Mouse (Mus musculus): ENCODE measurements around the gene Il4ra. TPM values are rescaled to one million over a fixed set of nuclear protein-coding genes. Genes with fewer than 3 reads are reported as not detected.

The Il4ra gene
- total and polyA plus RNA-seq, 3 experiments = 18.2 to 27.4 (median 26.4) TPM

GRCm38 (mm10) chr7:125605725-125606139, 53.8 kb downstream of the Il4ra start (continued):
- TF ChIP-seq IRF4 (IDR thresholded peaks at IDR 0.05; ENCODE audit: low read depth, low read length) = peak; percentile 100
- no peak for TF ChIP-seq PAX5 (IDR thresholded peaks at IDR 0.05; ENCODE audit: low read length)
- TF ChIP-seq CHD1 (IDR thresholded peaks at IDR 0.05; ENCODE audit: low read depth, low read length) = peak; percentile 95; the same call in 1 of the 2 replicates
- TF ChIP-seq SIN3A (IDR thresholded peaks at IDR 0.05; ENCODE audit: low read length) = peak; percentile 95
- peak; percentile 63; the same call in 1 of the 2 replicates for TF ChIP-seq E2F4 (IDR thresholded peaks at IDR 0.05; ENCODE audit: insufficient replicate concordance, low read depth, low read length)
- TF ChIP-seq JUND (conservative IDR thresholded peaks at IDR 0.05; ENCODE audit: low read depth, low read length) = peak; percentile 88

DNA sequence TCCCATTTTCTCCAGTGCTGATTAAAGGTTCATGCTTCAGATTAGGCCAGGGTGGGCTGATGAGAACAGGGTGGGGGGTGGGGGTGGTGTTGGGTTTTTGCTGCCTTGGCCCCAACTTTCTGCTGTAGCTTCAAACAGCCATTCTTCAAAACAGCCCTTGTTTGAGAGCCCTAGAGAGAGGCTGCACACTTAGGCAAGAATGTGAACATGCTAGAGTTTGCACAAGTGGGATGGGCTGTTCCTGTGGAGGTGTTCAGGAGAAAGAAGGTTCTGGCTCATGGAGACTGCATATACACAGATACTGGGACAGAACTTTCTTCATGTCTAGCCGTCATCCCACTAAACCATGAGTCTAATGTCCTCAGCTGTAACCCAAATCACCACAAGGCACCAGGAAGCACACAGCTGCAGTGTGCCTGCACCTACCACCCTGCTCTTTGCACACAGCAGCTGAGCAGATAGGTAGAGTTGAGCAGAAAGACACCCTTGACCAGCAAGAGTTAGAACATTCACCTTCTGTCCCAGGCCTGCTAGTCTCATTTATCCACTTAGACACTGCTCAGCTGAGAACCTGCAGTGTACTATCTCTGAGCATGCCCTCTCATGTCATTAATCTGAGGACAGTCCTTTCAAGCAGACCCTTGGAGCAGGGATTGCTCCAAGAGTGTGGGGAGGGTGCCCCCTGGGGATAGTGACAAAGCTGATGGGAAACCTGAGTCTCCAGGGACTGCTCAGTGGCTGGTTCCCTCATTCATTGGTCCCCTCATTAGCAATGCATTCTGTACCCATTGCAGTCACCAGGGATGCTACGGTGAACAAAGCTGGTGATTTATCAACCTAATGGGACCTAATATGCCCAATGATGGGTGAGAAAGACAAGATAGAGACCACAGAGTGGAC, 54.6 kb downstream of the Il4ra start:
- no peaks in the 10 kb centered on the region for H3K27me3 ChIP-seq (replicated peaks)
- H3K9ac ChIP-seq (ENCODE audit: insufficient read depth, low read depth) = peak overlapping the region; percentile 93
- peaks cover 7% of the 10 kb centered on the region for H3K9me3 ChIP-seq (replicated peaks; ENCODE audit: low read length)
- in situ Hi-C loops (cut with MboI; ENCODE audit: low pct_ligation_motif_present, low pct_unique_long_range_greater_than_20kb, low sequenced_read_pairs) = no loop called here
- peaks cover 76% of the 10 kb centered on the region for H3K79me2 ChIP-seq (replicated peaks; ENCODE audit: control insufficient read depth, extremely low read depth, insufficient read depth, poor library complexity, severe bottlenecking)
- DNase-seq (ENCODE audit: extremely low read depth) = peak; percentile 85
- dilution Hi-C loops (cut with MboI; ENCODE audit: extremely low pct_ligation_motif_present, extremely low pct_unique_long_range_greater_than_20kb, low sequenced_read_pairs) = no loop called here
- H3K4me1 ChIP-seq (ENCODE audit: control insufficient read depth in 1 of 2, insufficient read depth in 2 of 2) = peaks cover 9 to 48% of the 10 kb centered on the region in 2 experiments
- peak overlapping the region; percentile 100 for H3K27ac ChIP-seq (ENCODE audit: insufficient read depth, low read depth)
- peaks cover 49 to 63% of the 10 kb centered on the region in 2 experiments for H3K36me3 ChIP-seq (replicated peaks in 1 of 2; ENCODE audit: control insufficient read depth in 1 of 2, insufficient read depth in 1 of 2, low read length in 1 of 2)
- H3K4me3 ChIP-seq (replicated peaks in 1 of 3; ENCODE audit: low read depth in 2 of 3, low read length in 2 of 3, poor library complexity in 1 of 3) = peak overlapping the region; percentile 28 to 86 (median 86)
- peak overlapping the region; percentile 92 for H3K4me2 ChIP-seq (ENCODE audit: insufficient read depth, low read depth, poor library complexity, severe bottlenecking)
- TF ChIP-seq MXI1 (IDR thresholded peaks at IDR 0.05; ENCODE audit: low read depth, low read length) = peak; percentile 76
- TF ChIP-seq HCFC1 (IDR thresholded peaks at IDR 0.05; ENCODE audit: low read depth, low read length) = no peak
- TF ChIP-seq TCF12 (IDR thresholded peaks at IDR 0.05; ENCODE audit: low read depth, low read length) = peak; percentile 83
- no peak for TF ChIP-seq PAX5 (IDR thresholded peaks at IDR 0.05; ENCODE audit: low read length)
- peak; percentile 69; the same call in 1 of the 2 replicates for TF ChIP-seq IRF4 (IDR thresholded peaks at IDR 0.05; ENCODE audit: low read depth, low read length)
- TF ChIP-seq NRF1 (IDR thresholded peaks at IDR 0.05; ENCODE audit: low read depth, low read length) = peak; percentile 8; the same call in 1 of the 2 replicates
- peak; percentile 15; the same call in 1 of the 2 replicates for TF ChIP-seq ELF1 (IDR thresholded peaks at IDR 0.05; ENCODE audit: low read depth, low read length)
- peak in 1 of 2 experiments; percentile 40; a peak in 2 of 4 replicates for TF ChIP-seq CTCF (conservative IDR thresholded peaks at IDR 0.05 in 1 of 2, IDR thresholded peaks at IDR 0.05 in 1 of 2; ENCODE audit: low read depth in 2 of 2, low read length in 2 of 2)
- no peak for TF ChIP-seq ZKSCAN1 (IDR thresholded peaks at IDR 0.05; ENCODE audit: borderline replicate concordance, low read depth, low read length)
- no peak for TF ChIP-seq MAFK (IDR thresholded peaks at IDR 0.05; ENCODE audit: insufficient replicate concordance, low read length)
- TF ChIP-seq CHD1 (IDR thresholded peaks at IDR 0.05; ENCODE audit: low read depth, low read length) = no peak; the same call in 1 of the 2 replicates
- TF ChIP-seq ZMIZ1 (IDR thresholded peaks at IDR 0.05; ENCODE audit: low read depth, low read length) = peak; percentile 29; the same call in 1 of the 2 replicates
- no peak for TF ChIP-seq USF1 (IDR thresholded peaks at IDR 0.05; ENCODE audit: low read depth, low read length)
- no peak for TF ChIP-seq ZC3H11A (IDR thresholded peaks at IDR 0.05; ENCODE audit: low read depth, low read length)
- TF ChIP-seq GABPA (IDR thresholded peaks at IDR 0.05; ENCODE audit: insufficient replicate concordance, low read depth, low read length) = no peak
- TF ChIP-seq KAT2A (IDR thresholded peaks at IDR 0.05; ENCODE audit: insufficient replicate concordance, low read length) = peak; percentile 75; the same call in 1 of the 2 replicates
- no peak for TF ChIP-seq JUN (IDR thresholded peaks at IDR 0.05; ENCODE audit: insufficient read depth, low read depth, low read length)
- peak; percentile 36; the same call in 1 of the 2 replicates for TF ChIP-seq SMC3 (IDR thresholded peaks at IDR 0.05; ENCODE audit: low read depth, low read length)
- TF ChIP-seq RCOR1 (conservative IDR thresholded peaks at IDR 0.05; ENCODE audit: low read depth, low read length) = no peak; the same call in 1 of the 2 replicates
- TF ChIP-seq E2F4 (IDR thresholded peaks at IDR 0.05; ENCODE audit: insufficient replicate concordance, low read depth, low read length) = no peak
- TF ChIP-seq MEF2A (IDR thresholded peaks at IDR 0.05; ENCODE audit: borderline replicate concordance, low read depth, low read length) = peak; percentile 52; the same call in 1 of the 2 replicates
- TF ChIP-seq JUND (conservative IDR thresholded peaks at IDR 0.05; ENCODE audit: low read depth, low read length) = no peak
- peak; percentile 68 for TF ChIP-seq BHLHE40 (IDR thresholded peaks at IDR 0.05; ENCODE audit: low read depth, low read length)
- TF ChIP-seq SIN3A (IDR thresholded peaks at IDR 0.05; ENCODE audit: low read length) = no peak; the same call in 1 of the 2 replicates
- TF ChIP-seq UBTF (IDR thresholded peaks at IDR 0.05; ENCODE audit: low read depth, low read length) = no peak
- TF ChIP-seq EP300 (IDR thresholded peaks at IDR 0.05; ENCODE audit: low read length) = no peak; the same call in 1 of the 2 replicates
- TF ChIP-seq POLR2AphosphoS2 (IDR thresholded peaks at IDR 0.05; ENCODE audit: low read depth, low read length) = peak; percentile 59; the same call in 1 of the 2 replicates
- no peak for TF ChIP-seq NELFE (IDR thresholded peaks at IDR 0.05; ENCODE audit: low read depth, low read length)
- no peak for TF ChIP-seq ZNF384 (IDR thresholded peaks at IDR 0.05; ENCODE audit: low read depth, low read length)
- peak; percentile 81; the same call in 1 of the 2 replicates for TF ChIP-seq ETS1 (conservative IDR thresholded peaks at IDR 0.05; ENCODE audit: low read depth, low read length)
- no peak for TF ChIP-seq MYC (IDR thresholded peaks at IDR 0.05; ENCODE audit: low read depth, low read length)
- 0 out of 2 replicates have a peak, but pooled peaks have one; percentile 21 for TF ChIP-seq POLR2A (IDR thresholded peaks at IDR 0.05; ENCODE audit: low read depth, low read length)
